Mouse (Mus musculus) G1E (cell line): ENCODE results near the gene Cstf3.

ENCODE experiments used
- CTCF ChIP-seq: IDR thresholded peaks from 2 replicates; pipeline ENCODE4 v1.5.1; 2012; ENCODE audit warnings: low read depth, low read length, inconsistent platforms, mixed read lengths
- GATA1 ChIP-seq: IDR thresholded peaks from 2 replicates; pipeline ENCODE4 v1.6.1; 2012; ENCODE audit warnings: borderline replicate concordance, low read length, inconsistent platforms, mixed read lengths
- GATA2 ChIP-seq: IDR thresholded peaks from 2 replicates; pipeline ENCODE4 v1.6.1; 2012; ENCODE audit warnings: low read depth, low read length, inconsistent platforms, borderline replicate concordance

DNA sequence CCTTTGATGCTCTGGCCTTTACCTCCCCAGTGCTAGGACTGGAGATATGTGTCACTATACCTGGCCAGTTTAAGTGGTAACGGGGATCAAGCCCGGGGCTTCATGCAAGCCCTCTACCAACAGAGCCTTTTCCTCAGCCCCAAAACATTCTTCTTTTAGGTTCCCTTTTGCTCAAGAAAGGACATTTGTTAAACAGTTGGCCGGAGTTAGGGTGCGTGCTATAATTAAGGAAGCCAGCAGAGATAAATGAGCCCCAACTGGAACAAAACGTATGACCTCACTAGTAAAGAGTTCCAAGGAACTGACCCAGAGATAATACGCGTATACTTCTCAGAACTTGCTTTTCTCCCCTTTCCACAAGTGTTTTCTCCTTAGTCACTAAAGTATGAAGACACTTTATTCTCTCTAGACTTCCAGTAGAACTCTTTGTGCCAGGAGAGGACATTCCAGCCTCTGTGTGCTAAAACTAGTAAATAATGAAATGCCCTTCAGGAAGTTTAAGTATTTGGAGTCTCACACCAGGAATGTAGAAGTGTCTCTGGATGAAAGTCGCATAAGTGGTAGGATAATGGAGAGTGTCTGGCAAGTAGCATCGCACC lies 8.9 kb upstream of the Cstf3 start:
- no peak for TF ChIP-seq CTCF
- TF ChIP-seq GATA2: no peak
- no peak for TF ChIP-seq GATA1
